Mouse (Mus musculus): ENCODE data around the gene Hhipl1. TPM values are rescaled to one million over a fixed set of nuclear protein-coding genes. Genes with fewer than 3 reads are reported as not detected.

The Hhipl1 gene
- polyA plus RNA-seq, 1 experiment, result 3.9 TPM

DNA sequence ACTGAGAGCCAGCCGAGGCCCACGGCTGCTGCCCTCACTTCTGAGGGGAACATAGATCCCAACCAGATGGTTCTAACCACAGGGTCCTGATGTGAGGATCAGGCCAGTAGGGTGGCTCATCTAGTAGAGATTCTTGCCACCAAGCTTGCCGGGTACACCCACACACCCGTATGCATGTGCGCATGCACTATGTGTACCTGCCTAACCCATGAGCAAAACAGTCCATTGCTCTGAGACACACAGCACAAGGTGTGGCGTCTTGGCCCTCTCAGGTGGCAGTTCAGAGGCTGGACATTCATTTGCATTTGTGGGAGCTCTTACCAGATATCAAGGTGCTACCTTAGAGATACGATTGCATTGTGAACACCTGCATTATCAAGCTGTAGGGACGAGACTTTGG lies 42.1 kb downstream of the Hhipl1 start:
- TF ChIP-seq POLR2A (IDR thresholded peaks at IDR 0.05; ENCODE audit: borderline replicate concordance, extremely low read depth, insufficient read depth, insufficient read length, poor library complexity, severe bottlenecking), result no peak
- TF ChIP-seq CTCF (IDR thresholded peaks at IDR 0.05; ENCODE audit: borderline replicate concordance, extremely low read depth, insufficient read depth, insufficient read length), result no peak
- no peak for DNase-seq (ENCODE audit: low read depth)

DNA sequence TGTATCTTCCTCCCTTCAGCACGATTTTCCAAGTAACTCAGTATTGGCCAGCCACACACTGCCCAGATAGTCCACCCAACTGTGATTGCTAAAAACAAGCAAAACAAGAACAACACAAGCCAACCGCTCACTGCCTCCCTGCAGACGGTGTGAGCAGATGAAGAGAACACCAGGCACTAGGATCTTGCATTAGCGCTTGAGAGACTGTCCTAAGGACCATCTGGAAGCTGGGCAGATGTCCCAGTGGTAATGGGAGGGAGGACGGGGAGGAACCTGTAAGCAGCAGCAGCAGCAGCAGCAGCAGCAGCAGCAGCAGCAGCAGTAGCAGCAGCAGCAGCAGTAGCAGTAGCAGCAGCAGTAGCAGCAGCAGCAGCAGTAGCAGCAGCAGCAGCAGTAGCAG lies 43.0 kb downstream of the Hhipl1 start:
- no peak for TF ChIP-seq CTCF (IDR thresholded peaks at IDR 0.05; ENCODE audit: borderline replicate concordance, extremely low read depth, insufficient read depth, insufficient read length)
- no peak for TF ChIP-seq POLR2A (IDR thresholded peaks at IDR 0.05; ENCODE audit: borderline replicate concordance, extremely low read depth, insufficient read depth, insufficient read length, poor library complexity, severe bottlenecking)
- peak; percentile 62 for DNase-seq (ENCODE audit: low read depth)

DNA sequence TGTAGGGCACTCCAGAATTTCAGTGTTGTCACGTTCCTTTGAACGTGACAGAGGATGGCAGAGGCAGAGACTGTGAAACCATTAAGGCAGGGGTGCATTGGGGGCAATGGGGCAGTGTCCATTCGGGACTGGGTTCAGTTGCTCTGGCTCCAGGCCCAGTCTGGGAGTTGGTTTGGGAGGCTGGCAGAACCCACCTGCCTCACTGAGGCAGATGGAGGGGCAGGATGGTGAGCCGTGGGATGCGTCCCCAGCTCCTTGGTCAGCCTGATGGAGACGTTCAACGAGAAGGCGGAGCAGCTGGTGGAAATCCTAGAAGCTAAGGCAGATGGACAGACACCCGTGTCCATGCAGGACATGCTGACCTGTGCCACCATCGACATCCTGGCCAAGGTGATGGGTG lies 44.9 kb downstream of the Hhipl1 start:
- no peak for DNase-seq (ENCODE audit: low read depth)
- TF ChIP-seq CTCF (IDR thresholded peaks at IDR 0.05; ENCODE audit: borderline replicate concordance, extremely low read depth, insufficient read depth, insufficient read length) (no peak), POLR2A (IDR thresholded peaks at IDR 0.05; ENCODE audit: borderline replicate concordance, extremely low read depth, insufficient read depth, insufficient read length, poor library complexity, severe bottlenecking) (no peak)

DNA sequence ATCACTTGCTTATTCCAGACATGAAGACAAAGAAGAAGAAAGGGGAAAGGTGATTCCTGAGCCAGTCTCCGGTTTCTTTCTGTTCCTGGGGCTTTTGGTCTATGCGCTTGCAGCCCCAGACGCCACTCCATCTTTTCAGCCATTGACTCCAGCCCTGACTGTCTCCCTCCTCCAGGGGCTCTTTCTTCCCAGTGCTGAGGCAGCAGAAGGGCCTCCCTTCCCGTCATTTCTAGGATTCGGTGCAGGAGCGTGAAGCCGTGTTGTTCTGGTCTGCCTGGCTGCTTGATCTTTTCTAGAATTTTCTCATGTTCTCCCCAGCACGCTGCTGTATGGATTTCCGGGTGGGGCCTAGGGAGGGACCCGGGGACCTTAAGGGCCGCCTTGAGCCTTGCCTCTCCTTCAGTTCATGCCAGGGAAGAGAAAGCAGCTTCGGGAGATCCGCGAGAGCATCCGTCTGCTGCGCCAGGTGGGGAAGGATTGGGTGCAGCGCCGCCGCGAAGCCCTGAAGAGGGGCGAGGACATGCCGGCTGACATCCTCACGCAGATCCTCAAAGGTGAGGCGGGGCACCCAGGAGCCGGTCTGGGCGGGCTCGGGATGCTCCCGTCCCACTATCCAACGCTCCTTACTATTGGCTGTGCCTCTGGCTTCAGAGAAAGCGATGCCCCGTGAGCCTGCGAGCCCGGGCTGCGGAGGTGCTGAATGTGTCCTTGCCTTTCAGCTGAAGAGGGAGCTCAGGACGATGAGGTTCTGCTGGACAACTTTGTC lies 46.5 kb downstream of the Hhipl1 start:
- TF ChIP-seq POLR2A (IDR thresholded peaks at IDR 0.05; ENCODE audit: borderline replicate concordance, extremely low read depth, insufficient read depth, insufficient read length, poor library complexity, severe bottlenecking) (no peak), CTCF (IDR thresholded peaks at IDR 0.05; ENCODE audit: borderline replicate concordance, extremely low read depth, insufficient read depth, insufficient read length) (no peak)
- DNase-seq (ENCODE audit: low read depth), result peak; percentile 53

DNA sequence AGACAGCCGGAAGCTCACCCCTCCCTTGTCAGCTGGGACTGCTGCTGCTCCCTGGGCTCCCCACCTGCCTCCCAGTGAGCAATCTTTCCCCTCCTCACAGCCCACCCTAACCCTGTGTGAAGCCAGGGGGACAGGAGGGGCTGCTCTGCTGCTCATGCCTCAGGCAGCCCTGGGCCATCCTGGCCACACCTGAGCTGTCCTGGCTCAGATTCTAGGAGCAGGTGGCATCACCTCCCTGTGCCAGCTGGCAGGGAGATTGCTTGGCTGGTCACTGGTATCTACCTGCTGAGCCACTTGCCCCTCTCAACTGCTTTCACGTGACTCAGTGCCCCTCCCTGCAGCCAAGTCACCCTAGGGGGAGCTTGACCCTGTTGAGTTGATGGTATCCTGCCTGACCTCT lies 48.2 kb downstream of the Hhipl1 start:
- no peak for DNase-seq (ENCODE audit: low read depth)
- no peak for TF ChIP-seq POLR2A (IDR thresholded peaks at IDR 0.05; ENCODE audit: borderline replicate concordance, extremely low read depth, insufficient read depth, insufficient read length, poor library complexity, severe bottlenecking)
- TF ChIP-seq CTCF (IDR thresholded peaks at IDR 0.05; ENCODE audit: borderline replicate concordance, extremely low read depth, insufficient read depth, insufficient read length), result no peak

DNA sequence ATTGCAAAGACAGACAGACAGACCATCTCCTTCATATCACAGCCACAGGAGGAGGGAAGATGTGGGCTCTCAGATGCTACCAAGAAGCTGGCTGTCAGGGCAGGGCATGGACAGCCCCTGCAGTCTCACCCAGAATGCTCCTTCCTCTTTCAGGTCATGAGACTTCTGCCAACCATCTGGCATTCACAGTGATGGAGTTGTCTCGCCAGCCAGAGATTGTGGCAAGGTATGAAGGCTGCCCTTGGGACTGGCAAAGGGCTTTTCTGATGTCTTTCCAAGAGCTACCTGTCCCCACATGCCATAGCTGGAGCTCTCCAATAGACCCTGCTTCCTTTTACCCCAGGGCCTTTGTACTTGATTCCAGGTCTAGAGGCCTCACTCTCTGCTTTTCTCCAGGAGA lies 49.2 kb downstream of the Hhipl1 start:
- TF ChIP-seq CTCF (IDR thresholded peaks at IDR 0.05; ENCODE audit: borderline replicate concordance, extremely low read depth, insufficient read depth, insufficient read length), result no peak
- TF ChIP-seq POLR2A (IDR thresholded peaks at IDR 0.05; ENCODE audit: borderline replicate concordance, extremely low read depth, insufficient read depth, insufficient read length, poor library complexity, severe bottlenecking), result no peak
- no peak for DNase-seq (ENCODE audit: low read depth)

DNA sequence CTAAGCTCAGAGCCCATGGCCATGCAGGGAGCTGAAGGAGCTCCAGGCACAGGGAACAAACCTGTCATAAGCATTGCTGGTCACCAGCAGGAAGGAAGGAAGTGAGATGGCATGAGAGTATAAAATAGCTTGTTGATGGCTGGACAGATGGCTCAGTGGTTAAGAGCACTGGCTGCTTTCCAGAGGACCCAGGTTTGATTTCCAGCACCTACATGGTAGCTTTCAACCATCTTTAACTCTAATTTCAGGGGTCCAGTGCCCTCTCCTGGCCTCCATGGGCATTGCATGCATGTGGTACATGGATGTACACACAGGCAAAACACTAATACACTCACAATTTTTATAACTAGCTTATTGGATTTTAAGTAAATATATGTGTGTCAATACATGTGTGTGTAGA lies 49.9 kb downstream of the Hhipl1 start:
- no peak for DNase-seq (ENCODE audit: low read depth)
- TF ChIP-seq CTCF (IDR thresholded peaks at IDR 0.05; ENCODE audit: borderline replicate concordance, extremely low read depth, insufficient read depth, insufficient read length), result no peak
- TF ChIP-seq POLR2A (IDR thresholded peaks at IDR 0.05; ENCODE audit: borderline replicate concordance, extremely low read depth, insufficient read depth, insufficient read length, poor library complexity, severe bottlenecking), result no peak

DNA sequence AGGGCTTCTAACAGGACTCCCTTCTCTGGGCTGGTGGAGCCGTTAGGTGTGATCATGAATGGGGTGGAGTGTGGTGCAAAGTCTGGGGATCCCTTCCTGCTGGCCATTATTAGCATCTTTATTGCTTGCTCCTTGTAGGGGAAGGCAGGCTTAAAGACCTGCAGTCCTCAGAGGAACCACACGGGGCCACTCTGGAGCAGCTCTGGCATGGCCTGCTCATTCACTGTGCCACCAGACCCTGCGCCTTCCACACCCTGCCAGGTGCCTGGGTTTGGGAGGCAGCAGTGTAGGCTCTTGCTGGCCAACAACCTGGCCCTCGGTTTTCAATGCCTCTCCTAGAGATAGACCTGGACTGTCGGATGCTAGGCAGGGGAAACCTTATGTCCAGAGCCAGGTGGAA lies 57.7 kb downstream of the Hhipl1 start:
- DNase-seq (ENCODE audit: low read depth), result peak; percentile 91
- TF ChIP-seq POLR2A (IDR thresholded peaks at IDR 0.05; ENCODE audit: borderline replicate concordance, extremely low read depth, insufficient read depth, insufficient read length, poor library complexity, severe bottlenecking) (no peak), CTCF (IDR thresholded peaks at IDR 0.05; ENCODE audit: borderline replicate concordance, extremely low read depth, insufficient read depth, insufficient read length) (peak; percentile 95)

DNA sequence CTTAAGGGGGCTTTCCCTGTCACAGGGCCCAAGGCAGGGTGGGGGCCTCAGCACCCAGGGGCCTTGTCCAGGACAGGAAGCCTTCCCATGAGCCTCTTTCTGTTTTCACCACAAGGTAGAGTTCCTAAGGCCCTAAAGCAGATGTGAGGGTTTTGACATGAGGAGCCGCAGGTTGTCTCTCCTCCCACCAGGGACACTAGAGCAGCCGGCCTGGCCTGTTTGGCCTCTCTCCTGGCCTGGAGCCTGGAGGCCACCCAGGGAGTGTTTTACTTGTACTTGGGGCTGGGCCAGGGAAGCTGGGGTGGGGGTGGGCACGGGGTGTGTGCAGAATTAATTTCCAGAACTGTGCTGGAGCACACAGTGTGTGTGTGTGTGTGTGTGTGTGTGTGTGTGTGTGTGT lies 59.3 kb downstream of the Hhipl1 start:
- no peak for TF ChIP-seq POLR2A (IDR thresholded peaks at IDR 0.05; ENCODE audit: borderline replicate concordance, extremely low read depth, insufficient read depth, insufficient read length, poor library complexity, severe bottlenecking)
- TF ChIP-seq CTCF (IDR thresholded peaks at IDR 0.05; ENCODE audit: borderline replicate concordance, extremely low read depth, insufficient read depth, insufficient read length), result peak; percentile 21; the same call in 1 of the 2 replicates

DNA sequence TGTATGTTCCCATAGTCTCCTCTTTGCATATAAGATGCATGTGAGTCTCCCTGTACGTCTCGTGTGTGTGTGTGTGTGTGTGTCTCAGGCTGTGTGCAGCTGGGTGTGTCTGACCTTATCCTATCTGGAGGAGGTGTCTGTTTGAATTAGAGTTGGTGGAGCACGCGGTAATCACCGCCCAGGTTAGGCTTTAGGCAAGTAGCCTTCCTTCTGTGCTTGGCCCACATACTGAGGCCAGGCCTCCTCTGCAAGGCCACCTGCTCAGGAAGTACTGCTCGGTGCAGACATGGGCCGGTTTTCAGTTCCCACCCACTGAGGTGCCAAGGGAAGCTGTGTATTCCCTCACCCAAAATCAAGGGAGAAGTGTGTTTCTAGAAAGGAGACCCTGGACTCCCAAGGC lies 59.8 kb downstream of the Hhipl1 start:
- no peak for DNase-seq (ENCODE audit: low read depth)
- TF ChIP-seq POLR2A (IDR thresholded peaks at IDR 0.05; ENCODE audit: borderline replicate concordance, extremely low read depth, insufficient read depth, insufficient read length, poor library complexity, severe bottlenecking) (no peak), CTCF (IDR thresholded peaks at IDR 0.05; ENCODE audit: borderline replicate concordance, extremely low read depth, insufficient read depth, insufficient read length) (no peak)

More for the DNA sequence above, 59.3 kb downstream of the Hhipl1 start:
- peak; percentile 75 for DNase-seq (ENCODE audit: low read depth)

DNA sequence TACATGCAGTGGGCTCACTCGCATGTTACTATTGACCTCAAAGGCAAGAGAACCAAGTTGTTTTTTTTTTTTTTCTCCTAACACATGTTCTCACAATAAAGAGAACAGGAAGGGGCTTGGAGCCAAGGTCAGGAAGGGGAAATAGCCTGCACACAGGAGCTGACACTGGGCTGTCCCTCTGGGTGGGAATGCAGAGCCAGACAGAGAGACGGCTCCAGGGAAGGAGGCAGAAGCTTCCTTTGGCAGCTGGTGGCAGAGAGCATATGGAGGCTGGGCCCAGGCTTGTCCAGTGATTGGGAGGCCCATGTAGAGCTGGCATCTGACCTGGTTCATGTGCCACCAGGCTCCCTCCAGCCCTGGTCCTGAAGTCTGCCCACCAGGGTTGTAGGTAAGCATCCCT lies 61.8 kb downstream of the Hhipl1 start:
- TF ChIP-seq POLR2A (IDR thresholded peaks at IDR 0.05; ENCODE audit: borderline replicate concordance, extremely low read depth, insufficient read depth, insufficient read length, poor library complexity, severe bottlenecking) (no peak), CTCF (IDR thresholded peaks at IDR 0.05; ENCODE audit: borderline replicate concordance, extremely low read depth, insufficient read depth, insufficient read length) (no peak)
- no peak for DNase-seq (ENCODE audit: low read depth)

DNA sequence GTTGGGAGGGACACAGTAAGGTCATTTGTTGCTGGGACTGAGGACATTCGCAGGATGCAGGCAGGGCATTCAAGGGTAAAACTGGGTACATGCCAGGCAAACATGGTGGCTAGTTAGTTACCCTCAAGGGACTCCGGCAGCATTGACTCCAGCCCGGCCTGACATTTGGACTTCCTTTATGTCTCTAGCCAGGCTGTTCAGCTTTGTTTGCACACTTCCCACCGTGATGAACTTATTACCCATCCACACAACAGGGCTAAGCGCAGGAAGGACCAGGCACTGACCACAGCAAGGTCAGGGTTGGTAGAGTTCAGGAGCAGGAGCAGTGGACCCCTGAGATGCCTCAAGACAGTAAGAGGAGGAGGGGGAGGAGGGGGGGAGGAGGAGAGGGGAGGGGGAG lies 62.9 kb downstream of the Hhipl1 start:
- TF ChIP-seq POLR2A (IDR thresholded peaks at IDR 0.05; ENCODE audit: borderline replicate concordance, extremely low read depth, insufficient read depth, insufficient read length, poor library complexity, severe bottlenecking) (no peak), CTCF (IDR thresholded peaks at IDR 0.05; ENCODE audit: borderline replicate concordance, extremely low read depth, insufficient read depth, insufficient read length) (no peak)
- DNase-seq (ENCODE audit: low read depth), result no peak
